Mouse (Mus musculus): ENCODE results near the gene Golt1b.

DNA sequence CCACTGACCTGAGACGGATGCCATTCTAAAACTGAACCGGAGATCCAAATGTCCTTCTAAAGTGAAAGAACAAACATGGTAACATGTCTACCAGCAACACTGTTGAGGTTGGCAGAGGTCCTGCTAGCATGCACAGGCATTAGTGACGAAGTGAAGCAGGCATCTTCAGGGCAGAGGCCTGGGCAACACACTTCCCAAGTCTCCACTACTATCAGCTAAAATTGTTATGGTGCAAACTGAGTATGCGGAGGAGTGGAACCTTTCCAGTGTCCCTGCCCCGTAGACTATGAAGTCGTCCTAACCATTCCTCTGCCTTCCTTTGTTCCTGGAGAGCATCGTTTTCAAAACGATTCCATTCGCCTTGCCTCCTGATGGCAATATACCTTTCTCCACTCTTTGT lies 2.5 kb upstream of the Golt1b start:
- TF ChIP-seq GATA1 (IDR thresholded peaks at IDR 0.05; ENCODE audit: borderline replicate concordance, low read length) (no peak), FLI1 (IDR thresholded peaks at IDR 0.05; ENCODE audit: low read length) (no peak)

Data from megakaryocyte, embryonic 14.5 days (primary cell).